Mouse (Mus musculus) spleen, adult 12 weeks (tissue): Measurements from ENCODE around the gene Cenpm.
A peak's percentile ranks its signal among the peaks of the same experiment; 100 is the strongest.
"Not testable (repeated sequence)": the region's sequence is repeated elsewhere in the genome, so short reads cannot be mapped to it uniquely, and the experiment has no call there.

Experiments used
- DNase-seq: peaks from one replicate; pipeline ENCODE4 v3.0.0; 2022; ENCODE audit warnings: low spot score

Cenpm gene

DNA sequence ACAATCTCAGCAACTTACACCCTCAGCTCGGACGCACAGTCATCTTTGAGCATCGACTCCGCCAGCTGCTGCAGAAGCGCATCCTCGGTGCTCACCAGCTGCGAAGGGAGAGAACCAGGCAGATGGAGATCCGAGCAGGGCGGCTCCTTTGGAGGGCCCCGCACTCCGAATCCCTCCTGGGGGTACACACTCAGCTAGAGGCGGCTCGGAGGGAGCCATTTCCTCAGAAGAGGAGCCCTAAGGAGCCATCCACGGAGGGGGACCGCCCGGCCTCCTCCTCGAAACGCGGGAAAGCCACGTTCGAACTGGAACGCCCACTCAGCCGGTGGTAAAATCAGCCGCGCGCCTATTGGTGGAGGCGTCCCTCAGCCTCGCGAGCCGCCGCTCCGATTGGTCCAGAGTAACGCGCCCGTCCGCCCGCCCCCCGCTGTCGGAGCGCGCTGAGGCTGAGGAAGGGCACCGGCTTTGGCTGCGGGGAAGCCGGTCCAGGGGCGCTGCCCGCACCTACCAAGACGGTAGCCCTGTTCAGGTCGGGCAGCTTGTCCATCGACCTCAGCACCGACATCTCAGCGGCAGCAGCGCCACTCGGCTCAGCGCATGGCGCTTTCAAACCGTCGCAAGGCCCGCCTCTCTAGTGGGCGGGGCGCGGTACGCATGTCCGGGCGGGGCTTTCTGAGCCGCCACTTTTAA is at the start of gene Cenpm:
Cenpm (minus strand) TSS at position 634 of the 690 bp plus-strand sequence.
- peak; percentile 94 for DNase-seq

DNA sequence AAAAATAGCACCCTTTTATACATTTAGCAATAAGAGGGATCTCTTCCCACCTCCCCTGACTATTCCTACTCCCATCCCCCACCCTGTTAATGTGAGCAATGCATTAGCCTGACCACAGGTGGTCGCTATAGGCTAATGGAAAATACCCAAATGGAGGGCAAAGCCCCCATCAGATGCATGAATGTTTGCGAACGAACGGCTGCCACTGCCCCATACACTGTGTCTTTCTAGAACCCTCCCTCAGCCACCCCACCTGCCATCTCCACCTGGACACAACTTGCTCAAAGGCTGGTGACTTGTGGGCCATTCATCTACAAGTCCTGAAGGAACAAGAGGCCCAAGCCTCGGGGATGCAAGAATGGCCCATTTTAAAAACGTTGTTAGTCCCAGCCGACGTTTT is 49.5 kb upstream of the Cenpm start:
- DNase-seq, result no peak

DNA sequence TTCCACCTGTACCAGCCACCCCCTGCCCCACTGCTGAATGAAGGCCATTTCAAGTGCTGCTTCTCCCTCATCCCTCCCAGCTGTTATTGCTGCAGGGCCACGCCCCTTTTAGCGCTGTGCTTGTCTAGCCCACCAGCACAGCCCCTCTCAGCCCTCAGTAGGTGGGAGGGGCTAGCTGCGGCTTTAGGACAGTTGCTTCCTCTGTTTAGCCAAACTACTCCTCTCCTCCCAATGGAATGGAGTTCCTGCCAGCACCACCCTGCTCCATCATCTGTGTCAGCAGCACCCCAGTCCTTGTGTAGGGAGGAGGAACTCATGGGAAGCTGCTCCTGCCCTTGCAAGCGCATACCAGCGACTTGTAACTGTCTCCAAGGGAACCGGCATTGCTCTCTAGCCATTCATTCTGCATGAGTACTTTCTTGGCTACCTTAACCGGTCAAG is 48.7 kb upstream of the Cenpm start:
- DNase-seq, result no peak

DNA sequence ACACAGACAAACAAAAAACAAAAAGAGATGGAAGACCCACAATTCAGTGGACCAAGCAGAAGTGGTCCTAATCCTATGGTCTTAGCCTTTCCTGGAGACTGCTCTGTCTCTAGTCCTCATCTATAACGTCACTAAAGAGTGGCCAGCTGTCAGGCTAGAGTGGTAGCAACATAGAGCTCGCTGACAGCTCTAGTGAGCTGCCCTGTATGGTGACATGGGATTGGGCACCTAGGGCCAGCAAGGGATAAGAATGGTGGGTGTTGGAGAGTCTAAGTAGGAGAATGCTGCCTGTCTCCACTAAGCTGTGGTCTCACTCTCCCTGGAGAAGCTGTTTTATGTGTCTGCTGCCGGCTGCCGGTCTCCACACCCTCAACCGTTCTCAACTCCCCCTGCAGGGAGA is 48.3 kb upstream of the Cenpm start:
- DNase-seq, result no peak

DNA sequence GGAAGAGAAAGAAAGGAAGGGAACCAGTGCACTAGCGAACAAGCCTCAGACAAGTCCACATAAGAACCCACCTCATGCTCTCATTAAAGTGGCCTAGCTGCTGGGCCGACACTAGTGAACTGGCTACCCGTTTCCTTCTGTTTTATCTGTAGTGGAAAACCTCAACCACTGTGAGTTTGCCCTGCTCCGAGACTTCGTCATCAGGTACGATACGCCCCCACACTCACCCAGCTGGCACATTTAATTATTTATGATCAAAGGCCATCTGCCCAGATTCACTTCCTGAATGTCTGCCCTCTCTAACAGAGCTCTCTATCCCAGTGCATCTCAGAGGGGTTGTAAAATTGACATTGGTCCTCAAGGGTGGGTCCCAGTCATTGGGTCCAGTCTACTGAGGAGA is 45.7 kb upstream of the Cenpm start:
- no peak for DNase-seq

DNA sequence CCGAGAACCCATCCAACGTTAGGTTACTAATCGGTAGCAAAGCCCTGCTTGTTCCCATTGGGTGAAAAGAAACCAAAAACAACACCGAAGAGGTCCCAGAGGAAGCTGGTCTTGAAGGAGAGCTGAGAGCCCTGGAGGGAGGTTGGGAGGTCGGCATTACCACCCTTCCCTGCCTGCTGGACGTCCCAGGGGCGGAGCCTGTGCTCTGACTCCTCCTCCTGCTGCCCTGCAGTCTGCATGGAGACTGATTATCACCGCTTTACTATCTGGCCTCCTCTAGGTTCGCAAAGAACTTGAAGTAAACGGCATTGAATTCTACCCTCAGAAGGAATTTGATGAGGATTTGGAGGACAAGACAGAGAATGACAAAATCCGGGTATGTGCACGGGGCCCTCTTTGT is 41.6 kb upstream of the Cenpm start:
- DNase-seq, result no peak

DNA sequence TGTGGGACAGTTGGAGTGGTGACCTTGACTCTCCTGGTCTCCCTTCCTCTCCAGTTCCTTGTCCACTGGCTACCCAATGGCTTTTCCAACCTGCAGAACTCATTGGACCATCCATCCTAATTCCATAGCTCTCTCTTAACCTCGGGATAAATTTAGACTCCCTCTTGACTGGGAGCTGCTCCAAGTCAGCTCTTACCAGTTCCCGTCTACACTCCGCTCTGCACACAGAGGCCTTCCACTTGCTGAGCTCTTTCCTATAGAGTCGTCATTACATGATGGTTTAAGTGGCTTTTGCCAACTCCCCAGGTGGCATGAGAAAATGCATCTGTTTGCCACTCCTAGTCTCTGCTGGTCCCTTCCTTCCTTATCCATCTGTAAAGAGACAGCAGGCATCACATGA is 36.1 kb upstream of the Cenpm start:
- no peak for DNase-seq

DNA sequence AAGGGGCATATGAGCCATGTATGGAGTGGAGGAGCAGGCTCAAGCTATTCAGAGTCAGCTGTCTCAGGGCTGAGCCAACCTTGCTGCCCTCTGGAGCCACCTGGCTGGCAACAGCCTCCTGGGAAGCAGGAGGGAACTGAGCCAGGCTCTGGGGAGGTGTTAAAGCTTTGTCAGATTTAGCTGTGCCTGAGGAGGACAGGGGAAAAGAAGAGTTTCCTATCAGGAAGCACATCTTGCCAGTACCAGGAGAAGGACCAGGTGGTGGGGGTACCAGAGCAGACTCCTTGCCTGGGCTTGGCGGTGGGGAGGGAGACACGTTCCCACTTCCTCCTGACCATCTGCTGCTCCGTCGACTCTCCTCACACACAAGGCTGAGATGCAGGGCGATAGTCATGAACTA is 33.0 kb upstream of the Cenpm start:
- no peak for DNase-seq

DNA sequence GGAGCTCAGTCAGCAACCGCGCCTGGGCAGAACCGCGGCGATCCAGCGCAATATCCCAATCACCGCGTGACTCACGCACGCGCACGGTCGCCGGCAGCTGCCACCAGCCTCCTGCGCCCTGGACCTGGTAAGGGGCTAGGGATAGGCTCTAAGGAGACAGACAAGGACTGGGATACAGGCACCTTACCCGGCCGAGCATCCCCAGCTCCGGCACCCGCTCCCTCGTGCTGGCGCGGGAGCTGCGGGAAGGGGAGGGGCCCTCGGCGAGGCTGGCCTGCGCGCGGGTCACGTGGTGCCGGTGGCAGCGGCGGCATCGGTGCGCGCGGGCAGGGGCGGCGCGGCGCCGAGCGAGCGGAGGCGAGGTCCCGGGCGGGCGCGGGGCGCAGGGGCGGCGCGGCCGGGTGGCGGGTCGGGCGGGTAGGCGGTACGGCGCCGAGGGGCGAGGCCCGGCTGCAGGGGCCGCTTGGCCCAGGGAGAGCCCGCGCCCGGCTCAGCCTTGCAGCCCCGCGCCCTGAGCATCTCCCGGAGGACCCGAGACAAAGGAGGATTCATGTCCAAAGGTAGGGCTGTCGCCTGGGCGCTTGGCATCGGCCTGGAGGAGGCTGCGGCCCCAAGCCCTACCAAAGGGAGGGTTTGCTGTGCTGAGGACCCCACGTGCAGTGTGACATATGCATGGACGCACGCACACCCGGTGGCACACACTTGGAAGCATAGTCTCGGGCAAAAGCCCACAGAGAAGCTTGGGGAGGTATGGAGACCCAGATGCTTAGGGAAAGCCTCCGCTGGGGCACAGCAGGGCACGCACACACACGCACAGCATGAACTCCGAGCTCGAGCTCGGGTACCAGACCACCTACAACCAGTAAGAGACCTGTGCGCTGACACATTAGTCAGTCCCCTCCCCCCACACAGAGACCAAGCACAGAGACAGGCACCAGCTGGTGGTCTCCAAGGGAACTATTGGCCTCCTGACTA is 30.7 kb upstream of the Cenpm start:
- DNase-seq, result no peak

DNA sequence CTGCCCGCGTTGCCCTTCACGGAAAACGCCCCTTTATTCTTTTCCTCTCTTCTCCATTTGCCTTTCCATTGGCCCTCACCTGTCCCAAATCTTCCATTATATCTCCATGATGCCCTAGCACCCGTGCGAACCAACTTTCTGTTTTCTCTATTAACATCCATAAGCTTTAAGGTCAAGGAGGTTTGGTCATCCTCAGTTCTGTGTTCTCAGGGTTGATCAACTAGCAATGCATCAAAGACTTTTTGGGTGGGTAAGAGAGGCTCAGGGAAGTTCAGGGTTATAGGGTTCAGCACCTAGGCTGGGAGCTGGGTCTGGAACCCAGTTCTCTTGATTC is 30.0 kb upstream of the Cenpm start, which contains the start of gene Sept3:
Sept3 (plus strand) TSS at position 301 of the 334 bp plus-strand sequence.
- no peak for DNase-seq

DNA sequence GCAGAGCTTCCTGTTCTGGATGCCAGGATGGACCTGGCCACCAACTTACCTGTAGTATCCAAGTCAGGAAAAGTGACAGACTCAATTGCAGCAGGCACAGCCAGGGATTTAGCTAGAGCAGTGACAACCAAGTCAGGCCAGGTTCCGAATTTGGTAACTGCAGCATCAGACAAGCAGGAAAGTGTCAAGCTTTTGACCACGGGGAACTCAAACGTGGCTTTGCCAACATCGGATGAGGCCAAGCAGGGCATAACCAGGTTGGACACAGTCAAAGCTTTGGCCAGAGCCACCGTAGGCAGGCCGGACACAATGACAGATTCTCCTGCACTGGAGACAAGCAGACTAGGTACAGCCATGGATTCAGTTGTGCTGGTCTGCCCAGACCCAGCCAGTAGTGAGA is 27.7 kb upstream of the Cenpm start:
- no peak for DNase-seq

DNA sequence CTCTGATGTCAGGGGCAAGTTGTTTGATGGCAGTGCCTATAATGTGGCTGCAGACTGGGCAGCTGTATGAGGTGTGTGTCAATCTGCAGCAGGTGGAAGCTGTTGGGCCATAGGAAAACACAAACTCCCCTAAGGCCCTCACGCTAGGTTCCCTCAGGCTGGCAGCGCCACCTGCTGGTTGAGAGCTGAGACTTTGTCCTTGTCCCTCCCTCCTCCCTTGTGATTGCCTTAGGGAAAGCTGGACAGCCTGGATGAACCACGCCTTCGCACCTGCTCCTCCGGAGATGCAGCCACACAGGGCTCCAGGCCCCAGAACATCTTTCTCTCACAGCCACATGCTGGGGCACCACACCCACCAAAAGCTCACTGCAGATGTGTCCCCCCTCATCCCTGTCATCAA is 26.7 kb upstream of the Cenpm start:
- DNase-seq, result peak; percentile 34

DNA sequence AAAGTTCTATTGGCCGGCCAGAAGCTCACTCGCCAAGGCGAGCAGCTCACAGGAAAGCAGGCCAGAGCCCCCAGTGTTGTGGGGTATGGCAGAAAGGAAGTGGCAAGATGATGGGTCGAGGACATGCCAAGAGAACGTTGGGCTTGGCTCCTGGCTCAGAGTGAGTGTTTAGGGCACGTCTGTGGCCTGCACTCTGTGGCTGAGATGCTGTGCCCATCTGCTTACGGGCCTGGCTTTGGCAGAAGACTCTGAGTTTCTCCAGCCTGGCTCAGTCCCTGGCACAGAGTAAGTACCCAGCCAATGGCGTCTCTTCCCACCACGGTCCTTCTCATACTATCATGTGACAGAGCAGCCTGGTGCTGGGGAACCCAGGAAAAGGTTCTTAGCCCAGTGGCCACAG is 24.2 kb upstream of the Cenpm start:
- no peak for DNase-seq

DNA sequence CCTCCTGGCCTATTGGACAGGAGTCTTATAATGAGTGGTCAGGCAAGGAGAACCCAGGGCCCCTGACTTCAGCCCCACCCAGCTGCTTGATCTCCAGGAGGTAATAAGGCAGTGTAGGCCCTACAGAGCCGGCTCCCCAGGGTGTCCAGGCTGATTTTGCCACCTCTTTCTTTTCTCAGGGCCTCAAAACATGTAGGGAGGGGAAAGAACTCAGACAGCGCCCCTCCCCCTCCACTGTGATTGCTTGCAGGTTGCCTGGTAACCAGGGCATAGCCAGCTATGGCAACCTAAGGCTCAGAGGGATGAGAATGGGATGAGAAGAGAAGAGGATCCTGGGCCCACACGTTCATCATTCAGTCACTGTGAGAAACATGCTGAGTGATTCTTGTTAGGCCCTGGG is 23.6 kb upstream of the Cenpm start:
- DNase-seq, result no peak

DNA sequence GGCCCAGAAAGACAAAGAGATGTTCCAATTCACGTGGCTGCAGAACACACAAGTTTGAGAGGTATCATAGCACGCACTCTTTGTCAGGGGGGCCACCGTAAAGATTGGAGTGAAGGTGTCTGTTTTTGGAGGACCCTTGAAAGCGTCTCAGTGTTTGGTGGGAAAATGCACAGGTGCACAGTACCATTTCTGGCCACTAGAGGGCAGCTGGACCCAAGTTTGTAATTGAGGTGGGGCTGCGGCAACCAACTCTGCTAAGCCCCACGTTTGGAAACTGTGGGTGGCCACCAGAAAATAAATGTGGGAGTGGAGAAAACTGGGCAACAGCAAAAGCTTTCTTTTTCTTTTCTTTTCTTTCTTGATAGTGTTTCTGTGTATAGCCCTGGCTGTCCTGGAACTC is 21.8 kb upstream of the Cenpm start:
- peak; percentile 41 for DNase-seq

DNA sequence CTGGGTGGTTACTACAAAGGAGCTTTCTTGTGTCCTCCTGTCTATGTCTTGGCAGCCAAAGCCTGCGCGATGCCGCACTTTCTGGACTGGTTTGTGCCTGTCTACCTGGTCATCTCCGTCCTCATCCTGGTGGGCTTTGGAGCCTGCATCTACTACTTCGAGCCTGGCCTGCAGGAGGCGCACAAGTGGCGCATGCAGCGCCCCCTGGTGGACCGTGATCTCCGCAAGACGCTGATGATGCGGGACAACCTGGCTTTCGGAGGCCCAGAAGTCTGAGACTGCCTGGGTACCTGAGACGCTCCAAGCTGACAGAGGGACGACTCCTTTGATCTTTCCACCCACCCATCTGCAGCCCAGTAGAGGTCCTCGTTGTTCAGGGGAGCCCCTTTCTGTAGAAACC is 15.0 kb upstream of the Cenpm start:
- peak; percentile 55 for DNase-seq

DNA sequence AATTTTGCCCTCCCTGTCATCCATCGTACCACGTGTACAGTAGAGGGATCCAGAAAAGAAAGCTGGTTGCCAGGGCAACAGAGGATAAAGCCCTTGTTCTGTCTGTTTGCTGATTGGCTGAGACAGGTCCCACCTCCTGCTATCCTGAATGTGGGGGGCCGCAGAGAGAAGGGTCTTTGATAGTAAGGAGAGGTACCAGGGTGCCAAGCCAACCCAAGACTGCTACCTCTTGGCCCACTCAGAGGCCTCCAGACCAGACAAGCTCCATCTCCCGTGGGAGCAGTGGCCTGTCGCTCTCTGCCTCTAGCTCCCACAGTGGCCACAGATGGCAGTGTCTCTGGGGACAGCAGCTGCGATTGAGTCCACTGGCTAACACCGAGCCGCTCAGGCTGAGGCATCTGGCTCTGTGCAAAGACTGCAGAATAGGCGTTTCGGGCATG is 11.4 kb upstream of the Cenpm start:
- DNase-seq, result no peak

DNA sequence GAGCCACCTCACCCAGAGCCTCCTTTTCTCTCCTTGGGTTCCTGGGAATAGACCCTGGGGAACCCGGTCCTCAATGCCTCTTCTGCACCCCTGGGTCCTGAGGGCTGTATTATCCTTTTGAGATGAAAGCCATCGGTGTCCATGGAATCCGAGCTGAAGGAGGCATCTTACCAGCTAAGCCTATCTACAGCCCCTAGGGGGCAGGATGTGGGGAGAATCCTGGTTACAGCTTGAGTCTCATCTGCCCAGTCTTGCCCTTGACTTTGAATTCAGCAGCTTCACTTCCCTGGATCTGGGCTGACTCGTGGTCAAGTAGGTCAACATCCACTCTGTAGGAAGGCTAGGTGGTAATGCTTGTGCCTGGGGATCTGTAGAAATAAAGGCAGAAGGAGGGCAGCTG is 10.7 kb upstream of the Cenpm start:
- DNase-seq, result no peak

DNA sequence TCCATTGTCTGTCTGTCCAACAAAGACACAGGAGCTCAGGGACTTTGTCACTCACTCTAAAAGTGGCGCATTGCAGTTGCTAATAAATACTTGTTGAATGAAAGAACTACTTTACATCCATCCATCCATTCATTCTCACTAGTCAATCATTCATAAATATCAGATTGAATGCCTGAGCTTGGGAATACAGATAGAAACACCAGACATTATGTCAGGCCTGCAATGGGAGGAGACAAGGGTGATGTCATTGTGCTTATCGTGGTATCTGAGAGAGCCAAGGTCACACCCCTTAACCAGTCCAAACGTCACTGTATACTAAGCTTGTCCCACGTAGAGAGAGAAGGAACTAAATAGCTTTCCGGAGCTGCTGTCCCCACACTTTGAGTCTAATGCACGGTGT is 7.5 kb upstream of the Cenpm start, which contains the start of gene 1500009C09Rik:
1500009C09Rik (plus strand) TSS at position 301 of the 400 bp plus-strand sequence.
- DNase-seq, result no peak

DNA sequence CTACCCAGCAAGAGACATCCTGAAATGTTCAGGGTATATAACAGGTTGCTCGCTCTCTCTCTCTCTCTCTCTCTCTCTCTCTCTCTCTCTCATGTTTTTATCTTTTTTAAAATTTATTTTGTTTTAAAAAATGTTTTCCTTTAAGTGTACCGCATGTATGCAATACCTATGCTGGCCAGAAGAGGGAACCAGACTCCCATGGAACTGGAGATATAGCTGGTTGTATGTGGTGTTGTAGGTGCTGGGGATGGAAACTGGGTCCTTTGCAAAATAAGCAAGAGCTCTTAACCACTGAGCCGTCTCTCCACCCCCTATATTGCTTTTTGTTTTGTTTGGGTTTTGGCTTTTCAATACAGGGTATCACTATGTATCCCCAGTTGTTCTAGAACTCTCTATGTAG is 7.0 kb upstream of the Cenpm start:
- no peak for DNase-seq

DNA sequence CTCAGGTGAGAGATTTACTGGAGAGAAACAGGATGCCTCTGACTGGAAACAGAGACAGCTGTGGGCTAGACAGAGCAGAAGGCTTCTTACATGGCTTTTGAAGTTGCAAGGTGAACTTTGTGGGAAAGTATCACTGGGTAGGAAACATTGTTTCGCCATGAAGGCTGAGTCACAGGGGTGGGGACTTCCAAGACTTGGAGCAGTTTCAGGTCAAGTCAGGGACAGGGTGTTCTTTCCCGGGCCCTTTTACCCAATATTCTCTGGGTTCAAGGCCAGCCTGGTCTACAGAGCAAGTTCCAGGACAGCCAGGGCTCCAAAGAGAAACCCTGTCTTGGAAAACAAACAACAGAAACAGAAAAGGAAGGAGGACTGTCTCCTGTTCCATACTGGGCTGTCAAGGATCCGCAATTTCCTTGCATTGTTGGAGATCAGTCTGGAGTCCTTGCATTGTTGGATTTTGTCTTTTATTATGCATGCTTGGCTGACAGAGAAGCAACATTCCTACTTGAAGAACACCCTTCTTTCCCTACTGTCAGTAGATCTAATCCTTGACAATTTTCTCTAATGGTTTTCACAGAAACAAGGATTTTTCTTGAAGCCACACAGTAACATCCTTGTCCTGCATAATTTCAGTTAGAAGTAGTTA is 2.7 kb upstream of the Cenpm start:
- no peak for DNase-seq

DNA sequence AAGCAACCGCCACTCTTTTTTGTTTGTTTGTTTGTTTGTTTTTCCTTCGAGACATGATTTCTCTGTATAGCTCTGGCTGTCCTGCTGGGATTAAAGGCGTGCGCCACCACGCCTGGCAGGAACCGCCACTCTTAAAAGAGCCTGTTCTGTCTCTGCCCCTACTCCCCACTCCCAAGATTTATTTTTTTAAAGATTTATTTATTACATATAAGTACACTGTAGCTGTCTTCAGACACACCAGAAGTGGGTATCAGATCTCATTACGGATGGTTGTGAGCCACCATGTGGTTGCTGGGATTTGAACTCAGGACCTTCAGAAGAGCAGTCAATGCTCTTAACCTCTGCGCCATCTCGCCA is 235 bp upstream of the Cenpm start:
- DNase-seq, result not testable (repeated sequence)

DNA sequence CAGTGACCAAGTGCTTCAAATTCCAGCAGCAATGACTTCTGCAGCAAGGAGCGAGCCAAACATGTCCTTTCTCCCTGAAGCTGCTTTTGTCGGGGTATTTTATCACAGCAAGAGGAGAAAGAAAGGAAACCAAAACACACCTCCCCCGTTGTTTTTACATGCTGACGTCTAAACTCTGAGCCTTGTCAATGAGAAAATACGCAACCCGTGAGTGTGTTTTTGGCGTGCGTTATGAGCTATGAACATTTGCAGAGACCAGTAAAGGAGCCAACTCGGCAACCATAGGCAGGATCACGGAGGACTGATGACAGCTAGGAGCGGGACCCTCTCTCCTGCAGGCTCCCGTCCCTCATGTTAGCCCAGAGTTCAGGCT is 820 bp downstream of the Cenpm start:
- DNase-seq, result no peak
